Mouse (Mus musculus) testis, adult 2 months (tissue): Measurements from ENCODE around the gene Ctsz.

Source experiments
- CTCF ChIP-seq: fragments of 200-500 bp; IDR thresholded peaks from 2 replicates; pipeline ENCODE4 v1.5.1; 2012; ENCODE audit warnings: low read depth, mild to moderate bottlenecking, inconsistent platforms, low read length, moderate library complexity; ENCODE audit not compliant: control insufficient read depth, insufficient read depth, insufficient replicate concordance
- POLR2A ChIP-seq: fragments of 200-500 bp; IDR thresholded peaks from 2 replicates; pipeline ENCODE4 v1.6.1; 2012; ENCODE audit warnings: low read depth, mild to moderate bottlenecking, inconsistent platforms, low read length, moderate library complexity; ENCODE audit not compliant: control insufficient read depth

DNA sequence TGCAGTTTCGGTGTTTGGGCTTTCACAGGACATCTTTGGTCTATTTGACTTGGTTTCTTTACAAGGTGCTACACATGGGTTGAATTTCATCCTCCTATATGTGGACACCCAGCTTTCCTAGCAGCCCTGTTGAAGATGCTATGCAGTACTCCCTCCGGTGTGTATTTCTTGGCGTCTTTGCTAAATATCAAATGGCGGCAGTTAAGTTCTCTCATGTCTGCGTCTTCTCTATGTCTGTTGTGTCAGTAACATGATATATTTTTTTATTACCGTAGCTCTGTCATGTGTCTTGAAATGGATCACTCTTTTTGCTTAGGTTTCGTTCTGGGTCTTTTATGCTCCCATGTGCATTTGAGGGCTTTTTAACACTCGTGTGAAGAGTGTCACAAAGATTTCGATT, 57.8 kb downstream of the Ctsz start:
- no peak for TF ChIP-seq POLR2A
- TF ChIP-seq CTCF = no peak
